ENCODE assay signal across 26 mouse cellular contexts in the genomic region with DNA sequence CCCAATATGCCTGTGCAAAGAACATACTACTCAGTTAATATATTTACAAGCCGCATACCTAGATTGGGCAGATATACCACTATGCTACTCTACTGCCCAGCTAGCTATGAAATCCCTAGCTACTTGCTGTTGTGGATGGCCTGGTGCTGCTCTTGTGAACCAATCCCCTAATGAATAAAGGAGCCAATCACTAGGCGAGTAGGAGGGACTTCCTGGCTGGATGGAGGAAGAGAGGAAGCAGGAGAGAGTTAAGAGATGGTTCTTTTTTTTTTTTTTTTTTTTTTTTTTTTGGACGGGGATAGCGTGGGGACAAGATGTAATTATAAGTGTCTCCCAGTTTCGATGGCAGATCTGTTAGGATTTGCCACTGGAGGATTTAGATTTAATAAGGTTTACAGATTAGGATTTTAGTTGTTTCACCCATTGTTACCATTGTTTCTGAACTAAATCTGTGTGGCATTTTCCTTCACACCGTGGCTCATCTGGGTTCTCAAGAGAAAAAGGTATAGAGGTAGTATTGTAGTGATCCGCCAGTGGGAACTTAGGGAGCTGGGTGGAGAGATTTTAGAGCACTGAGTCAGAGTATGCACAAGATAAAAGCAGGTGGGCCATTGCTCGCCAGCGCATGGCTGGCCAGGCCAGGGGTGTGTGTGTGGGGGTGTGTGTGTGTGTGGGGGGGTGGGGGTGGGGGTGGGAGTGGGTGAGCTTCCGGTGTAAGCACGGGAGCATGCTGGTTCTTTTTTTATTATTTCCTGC. TPM values are rescaled to one million over a fixed set of nuclear protein-coding genes. Genes with fewer than 3 reads are reported as not detected.
A peak's percentile ranks its signal among the peaks of the same experiment; 100 is the strongest.
DNase-seq lines count a peak whose midpoint lies in the region; TF ChIP-seq lines count a peak whose summit lies in the region.
"Had no signal": no experiment of that assay in that cellular context is flagged by ENCODE, and none has a peak within 500 bp of the region (broad histone marks: within the 10 kb centered on the region; RNA-seq: fewer than 3 reads in every experiment).

No protein-coding gene starts in this region.

- TF ChIP-seq CTCF in CH12.LX (conservative IDR thresholded peaks at IDR 0.05 in 1 of 2, IDR thresholded peaks at IDR 0.05 in 1 of 2; ENCODE audit: low read depth in 2 of 2, low read length in 2 of 2) (no peak), E14TG2a.4 (conservative IDR thresholded peaks at IDR 0.05; ENCODE audit: low read length) (no peak)

- TF ChIP-seq POLR2A in CH12.LX (IDR thresholded peaks at IDR 0.05; ENCODE audit: low read depth, low read length), result no peak

- H3K27ac ChIP-seq in CH12.LX (ENCODE audit: insufficient read depth, low read depth), result no peak overlapping the region
- H3K27ac ChIP-seq: embryonic facial prominence, embryonic 15.5 days; forebrain, embryonic 15.5 days; heart, adult 2 months; heart, embryonic 15.5 days; hindbrain, embryonic 15.5 days; left cerebral cortex, adult 2 months; midbrain, embryonic 13.5 days had no signal

- dilution Hi-C loops in CH12.LX (cut with MboI; ENCODE audit: extremely low pct_ligation_motif_present, extremely low pct_unique_long_range_greater_than_20kb, low sequenced_read_pairs), result no loop called here

- no peaks in the 10 kb centered on the region for H3K4me1 ChIP-seq in CH12.LX (ENCODE audit: control insufficient read depth in 1 of 2, insufficient read depth in 2 of 2)
- peaks cover 60% of the 10 kb centered on the region for H3K4me1 ChIP-seq in E14TG2a.4 (replicated peaks; ENCODE audit: low read depth, low read length)
- H3K4me1 ChIP-seq: embryonic facial prominence, embryonic 15.5 days; forebrain, embryonic 15.5 days; hindbrain, embryonic 15.5 days; midbrain, embryonic 13.5 days had no signal

- H3K36me3 ChIP-seq in CH12.LX (replicated peaks in 1 of 2; ENCODE audit: control insufficient read depth in 1 of 2, insufficient read depth in 1 of 2, low read length in 1 of 2) (no peaks in the 10 kb centered on the region), E14TG2a.4 (ENCODE audit: insufficient read depth, low read length) (no peaks in the 10 kb centered on the region)
- H3K36me3 ChIP-seq: embryonic facial prominence, embryonic 15.5 days; forebrain, embryonic 15.5 days; G1E; heart, embryonic 15.5 days; hindbrain, embryonic 15.5 days; midbrain, embryonic 13.5 days had no signal

- H3K27me3 ChIP-seq in CH12.LX (replicated peaks), result peaks cover 8% of the 10 kb centered on the region
- H3K27me3 ChIP-seq in E14TG2a.4 (ENCODE audit: insufficient read depth, low read length), result no peaks in the 10 kb centered on the region
- H3K27me3 ChIP-seq: embryonic facial prominence, embryonic 15.5 days; forebrain, embryonic 15.5 days; heart, embryonic 15.5 days; hindbrain, embryonic 15.5 days; midbrain, embryonic 13.5 days had no signal

- no peaks in the 10 kb centered on the region for H3K79me2 ChIP-seq in CH12.LX (replicated peaks; ENCODE audit: control insufficient read depth, extremely low read depth, insufficient read depth, poor library complexity, severe bottlenecking)

- no peak overlapping the region for H3K4me2 ChIP-seq in CH12.LX (ENCODE audit: insufficient read depth, low read depth, poor library complexity, severe bottlenecking)
- H3K4me2 ChIP-seq: embryonic facial prominence, embryonic 15.5 days; forebrain, embryonic 15.5 days; heart, embryonic 15.5 days; hindbrain, embryonic 15.5 days; midbrain, embryonic 13.5 days had no signal

- in situ Hi-C loops in CH12.LX (cut with MboI; ENCODE audit: low pct_ligation_motif_present, low pct_unique_long_range_greater_than_20kb, low sequenced_read_pairs), result no loop called here

- TF ChIP-seq EP300 in CH12.LX (IDR thresholded peaks at IDR 0.05; ENCODE audit: low read length), result no peak

- peak; percentile 1 for DNase-seq in kidney, postnatal 10 days
- no peak for DNase-seq in kidney, postnatal 36 days
- DNase-seq in CH12.LX (ENCODE audit: extremely low read depth) (no peak), WW6 (ENCODE audit: low read depth, low spot score) (peak; percentile 42)
- no peak for DNase-seq in frontal cortex, postnatal 25 days (ENCODE audit: low spot score in 2 of 2)
- no peak for DNase-seq in spleen, postnatal 36 days (ENCODE audit: low spot score in 2 of 2)
- DNase-seq in adrenal gland, postnatal 4 days (ENCODE audit: low spot score in 2 of 2), result no peak
- DNase-seq: adrenal gland, postnatal 14 days; cerebellum, adult 8-10 months; gastrocnemius, postnatal 25 days; heart, adult 2 months; heart, postnatal 4 days; kidney, postnatal 4 days; left cerebral cortex, postnatal 4 days; lung, adult 2 months; lung, postnatal 14 days; right cerebral cortex, postnatal 4 days; thymus, postnatal 14 days had no signal

- H3K9ac ChIP-seq in CH12.LX (ENCODE audit: insufficient read depth, low read depth), result no peak overlapping the region
- H3K9ac ChIP-seq: embryonic facial prominence, embryonic 15.5 days; forebrain, embryonic 15.5 days; heart, embryonic 15.5 days; hindbrain, embryonic 15.5 days; midbrain, embryonic 13.5 days had no signal

- no peak for TF ChIP-seq RAD21 in CH12.LX (IDR thresholded peaks at IDR 0.05; ENCODE audit: low read depth, low read length)

- H3K9me3 ChIP-seq in CH12.LX (replicated peaks; ENCODE audit: low read length), result no peaks in the 10 kb centered on the region
- H3K9me3 ChIP-seq in E14TG2a.4 (ENCODE audit: low read length), result peaks cover 1% of the 10 kb centered on the region; the same call in 1 of the 2 replicates
- H3K9me3 ChIP-seq: embryonic facial prominence, embryonic 15.5 days; forebrain, embryonic 15.5 days; G1E; heart, embryonic 15.5 days; hindbrain, embryonic 15.5 days; midbrain, embryonic 13.5 days had no signal

- no peak overlapping the region for H3K4me3 ChIP-seq in CH12.LX (replicated peaks in 1 of 3; ENCODE audit: low read depth in 2 of 3, low read length in 2 of 3, poor library complexity in 1 of 3)
- peak overlapping the region; percentile 73 for H3K4me3 ChIP-seq in E14TG2a.4 (replicated peaks; ENCODE audit: low read length)
- H3K4me3 ChIP-seq: embryonic facial prominence, embryonic 15.5 days; forebrain, embryonic 15.5 days; heart, adult 2 months; heart, embryonic 15.5 days; hindbrain, embryonic 15.5 days; left cerebral cortex, adult 2 months; midbrain, embryonic 13.5 days had no signal

TF ChIP-seq in CH12.LX, 34 proteins besides CTCF, POLR2A, EP300 and RAD21:
- peak; percentile 80 for TF ChIP-seq ZNF384 (IDR thresholded peaks at IDR 0.05; ENCODE audit: low read depth, low read length)
- no peak for TF ChIP-seq IRF4 (IDR thresholded peaks at IDR 0.05; ENCODE audit: low read depth, low read length)
- 0 out of 2 replicates have a peak, but pooled peaks have one; percentile 15 for TF ChIP-seq HCFC1 (IDR thresholded peaks at IDR 0.05; ENCODE audit: low read depth, low read length)

RNA-seq across cellular contexts. Expression of a gene that starts 55.1 kb away (rescaled TPM):
- total RNA-seq in CH12.LX (2012; rRNA removed) (1.3 and 1.8 TPM in 2 replicates), CH12.LX (2014; rRNA removed) (0.03 TPM in 2 replicates)
- polyA plus RNA-seq in CH12.LX (2012; ENCODE audit: insufficient read length, low read depth), result 0.31 and 0.33 TPM in 2 replicates
- total RNA-seq in adrenal gland, postnatal 4 days (2021), result 10 to 100 TPM; 67.7 to 81.2 TPM
- polyA plus RNA-seq: G1E had no signal

Comparison
In these comparisons a context has a peak if more than half of its experiments do, and no peak if none do; other contexts are left out.
1. DNase-seq: peak in kidney, postnatal 10 days (single experiment) and WW6 (single experiment); none in kidney, postnatal 36 days (0 of 2), CH12.LX (single experiment), frontal cortex, postnatal 25 days (0 of 2), spleen, postnatal 36 days (0 of 2) and adrenal gland, postnatal 4 days (0 of 2).
2. RNA of a gene that starts 55.1 kb away (total RNA-seq): 67.7 to 81.2 TPM in adrenal gland, postnatal 4 days; 0.03 to 1.8 TPM in CH12.LX; every median in the first group is over 10 times any median in the second.